ENCODE assay signal across 11 mouse cellular contexts in genomic region chr19:55389019-55389418, GRCm38 (mm10).
DNase-seq lines count a peak whose midpoint lies in the region; ATAC-seq and TF ChIP-seq lines count a peak whose summit lies in the region.
"Had no signal": no experiment of that assay in that cellular context is flagged by ENCODE, and none has a peak within 500 bp of the region (broad histone marks: within the 10 kb centered on the region; RNA-seq: fewer than 3 reads in every experiment).

No protein-coding gene starts in this region.

- H3K9me3 ChIP-seq in forebrain, embryonic 10.5 days = no peaks in the 10 kb centered on the region
- no peaks in the 10 kb centered on the region for H3K9me3 ChIP-seq in forebrain, postnatal 0 days (ENCODE audit: low read length)
- H3K9me3 ChIP-seq in lung, embryonic 15.5 days = no peaks in the 10 kb centered on the region
- H3K9me3 ChIP-seq in midbrain, embryonic 10.5 days (replicated peaks) = no peaks in the 10 kb centered on the region
- no peaks in the 10 kb centered on the region for H3K9me3 ChIP-seq in stomach, embryonic 15.5 days
- H3K9me3 ChIP-seq: liver, embryonic 15.5 days had no signal

- no peak for DNase-seq in forebrain, embryonic 10.5 days (ENCODE audit: extremely low spot score, low spot score)
- DNase-seq in forebrain, postnatal 0 days = no peak
- no peak for DNase-seq in lung, adult 2 months
- DNase-seq in midbrain, embryonic 10.5 days (ENCODE audit: low spot score) = no peak
- no peak for DNase-seq in retina, postnatal 1 day
- no peak for DNase-seq in spleen, postnatal 4 days (ENCODE audit: low spot score in 2 of 2)
- DNase-seq: kidney, adult 2 months; thymus, postnatal 14 days had no signal

- peak overlapping the region; percentile 65; the same call in 1 of the 2 replicates for H3K27ac ChIP-seq in forebrain, embryonic 10.5 days
- no peak overlapping the region for H3K27ac ChIP-seq in forebrain, postnatal 0 days (ENCODE audit: low read depth, low read length)
- no peak overlapping the region for H3K27ac ChIP-seq in lung, embryonic 15.5 days
- peak overlapping the region; percentile 87 for H3K27ac ChIP-seq in midbrain, embryonic 10.5 days (replicated peaks)
- H3K27ac ChIP-seq in stomach, embryonic 15.5 days = no peak overlapping the region
- H3K27ac ChIP-seq: liver, embryonic 15.5 days had no signal

- H3K4me2 ChIP-seq in forebrain, postnatal 0 days (ENCODE audit: low read depth) = no peak overlapping the region
- H3K4me2 ChIP-seq in lung, embryonic 15.5 days = peak overlapping the region; percentile 43
- peak overlapping the region; percentile 43 for H3K4me2 ChIP-seq in stomach, embryonic 15.5 days
- H3K4me2 ChIP-seq: liver, embryonic 15.5 days had no signal

- no peak overlapping the region; the same call in 1 of the 2 replicates for H3K4me3 ChIP-seq in forebrain, embryonic 10.5 days
- H3K4me3 ChIP-seq in forebrain, postnatal 0 days (ENCODE audit: low read depth, low read length) = no peak overlapping the region
- peak overlapping the region; percentile 17; the same call in 1 of the 2 replicates for H3K4me3 ChIP-seq in lung, embryonic 15.5 days
- no peak overlapping the region for H3K4me3 ChIP-seq in lung, adult 2 months (replicated peaks; ENCODE audit: extremely low read depth, low read depth, low read length)
- H3K4me3 ChIP-seq in midbrain, embryonic 10.5 days = peak overlapping the region; percentile 41; the same call in 1 of the 2 replicates
- H3K4me3 ChIP-seq in stomach, embryonic 15.5 days (replicated peaks) = peak overlapping the region; percentile 8; the same call in 1 of the 2 replicates
- H3K4me3 ChIP-seq: liver, embryonic 15.5 days had no signal

- no peak overlapping the region for H3K9ac ChIP-seq in forebrain, postnatal 0 days
- H3K9ac ChIP-seq in lung, embryonic 15.5 days = no peak overlapping the region
- no peak overlapping the region for H3K9ac ChIP-seq in stomach, embryonic 15.5 days
- H3K9ac ChIP-seq: liver, embryonic 15.5 days had no signal

- TF ChIP-seq CTCF in forebrain, postnatal 0 days (IDR thresholded peaks at IDR 0.05; ENCODE audit: low read depth) = no peak
- TF ChIP-seq CTCF in lung, adult 2 months (IDR thresholded peaks at IDR 0.05; ENCODE audit: insufficient read depth, low read length) = no peak

- no peaks in the 10 kb centered on the region for H3K36me3 ChIP-seq in forebrain, embryonic 10.5 days (replicated peaks)
- H3K36me3 ChIP-seq in forebrain, postnatal 0 days (ENCODE audit: insufficient read depth) = no peaks in the 10 kb centered on the region
- no peaks in the 10 kb centered on the region for H3K36me3 ChIP-seq in lung, embryonic 15.5 days
- peaks cover 5% of the 10 kb centered on the region; the same call in 1 of the 2 replicates for H3K36me3 ChIP-seq in midbrain, embryonic 10.5 days
- no peaks in the 10 kb centered on the region for H3K36me3 ChIP-seq in stomach, embryonic 15.5 days
- H3K36me3 ChIP-seq: liver, embryonic 15.5 days had no signal

- 38% methylated on average over 10 of the region's 10 CpGs for WGBS in forebrain, embryonic 10.5 days
- 48% methylated on average over 10 of the region's 10 CpGs for WGBS in forebrain, postnatal 0 days
- WGBS in lung, embryonic 15.5 days = 40% methylated on average over 10 of the region's 10 CpGs
- WGBS in lung, adult 2 months = 71% methylated on average over 10 of the region's 10 CpGs
- 34% methylated on average over 10 of the region's 10 CpGs for WGBS in midbrain, embryonic 10.5 days
- 45% methylated on average over 10 of the region's 10 CpGs for WGBS in stomach, embryonic 15.5 days

- H3K27me3 ChIP-seq in forebrain, embryonic 10.5 days (ENCODE audit: poor library complexity, severe bottlenecking) = peaks cover 22% of the 10 kb centered on the region; the same call in 1 of the 2 replicates
- 0 out of 2 replicates have a peak, but pooled peaks cover 5% of the 10 kb centered on the region for H3K27me3 ChIP-seq in forebrain, postnatal 0 days (ENCODE audit: insufficient read depth, low read length)
- H3K27me3 ChIP-seq in lung, embryonic 15.5 days = no peaks in the 10 kb centered on the region
- H3K27me3 ChIP-seq in midbrain, embryonic 10.5 days (ENCODE audit: low read depth, poor library complexity, severe bottlenecking) = no peaks in the 10 kb centered on the region
- H3K27me3 ChIP-seq in stomach, embryonic 15.5 days (replicated peaks) = no peaks in the 10 kb centered on the region
- H3K27me3 ChIP-seq: liver, embryonic 15.5 days had no signal

- peaks cover 61% of the 10 kb centered on the region for H3K4me1 ChIP-seq in forebrain, embryonic 10.5 days
- H3K4me1 ChIP-seq in forebrain, postnatal 0 days (ENCODE audit: insufficient read depth) = no peaks in the 10 kb centered on the region
- no peaks in the 10 kb centered on the region; the same call in 1 of the 2 replicates for H3K4me1 ChIP-seq in lung, embryonic 15.5 days
- H3K4me1 ChIP-seq in lung, adult 2 months (ENCODE audit: control insufficient read depth, insufficient read depth, low read length) = no peaks in the 10 kb centered on the region
- H3K4me1 ChIP-seq in midbrain, embryonic 10.5 days = peaks cover 65% of the 10 kb centered on the region
- H3K4me1 ChIP-seq in stomach, embryonic 15.5 days = no peaks in the 10 kb centered on the region
- H3K4me1 ChIP-seq: liver, embryonic 15.5 days had no signal

- ATAC-seq in forebrain, postnatal 0 days = no peak
- ATAC-seq in lung, embryonic 15.5 days (ENCODE audit: borderline replicate concordance, extremely low read depth, low FRiP score, low TSS enrichment) = no peak
- ATAC-seq in stomach, embryonic 15.5 days (ENCODE audit: insufficient read depth, low FRiP score, low read depth) = no peak

- no peak for TF ChIP-seq POLR2A in lung, adult 2 months (IDR thresholded peaks at IDR 0.05; ENCODE audit: borderline replicate concordance, extremely low read depth, low read depth, low read length)

Comparison
In these comparisons a context has a peak if more than half of its experiments do, and no peak if none do; other contexts are left out.
1. H3K27ac ChIP-seq: peak in forebrain, embryonic 10.5 days (single experiment) and midbrain, embryonic 10.5 days (single experiment); none in forebrain, postnatal 0 days (single experiment), lung, embryonic 15.5 days (single experiment) and stomach, embryonic 15.5 days (single experiment).
2. H3K4me3 ChIP-seq: peak in lung, embryonic 15.5 days (single experiment), midbrain, embryonic 10.5 days (single experiment) and stomach, embryonic 15.5 days (single experiment); none in forebrain, embryonic 10.5 days (single experiment), forebrain, postnatal 0 days (single experiment) and lung, adult 2 months (single experiment).